Mouse (Mus musculus): ENCODE data around the gene Hnrnph1.

Hnrnph1 gene

GRCm38 (mm10) chr11:50403367-50404014 is 26.7 kb downstream of the Hnrnph1 start:
- DNase-seq (ENCODE audit: low spot score) = no peak

GRCm38 (mm10) chr11:50407235-50407634 is 30.4 kb downstream of the Hnrnph1 start:
- no peak for DNase-seq (ENCODE audit: low spot score)

GRCm38 (mm10) chr11:50415563-50416241 is 38.9 kb downstream of the Hnrnph1 start:
- DNase-seq (ENCODE audit: low spot score) = no peak

GRCm38 (mm10) chr11:50417856-50418255 is 41.1 kb downstream of the Hnrnph1 start:
- DNase-seq (ENCODE audit: low spot score) = no peak

- DNase-seq (ENCODE audit: low spot score) = no peak
Observed at GRCm38 (mm10) chr11:50421461-50421860, 44.7 kb downstream of the Hnrnph1 start.

GRCm38 (mm10) chr11:50421934-50422780 is 45.4 kb downstream of the Hnrnph1 start:
- peak; percentile 50 for DNase-seq (ENCODE audit: low spot score)

GRCm38 (mm10) chr11:50426056-50426455 is 49.3 kb downstream of the Hnrnph1 start:
- DNase-seq (ENCODE audit: low spot score) = no peak

GRCm38 (mm10) chr11:50430277-50431133 is 53.7 kb downstream of the Hnrnph1 start, which contains the start of gene Rufy1:
Rufy1 (minus strand) TSS chr11:50431125.
- peak; percentile 78 for DNase-seq (ENCODE audit: low spot score)

GRCm38 (mm10) chr11:50431134-50432068 is 54.6 kb downstream of the Hnrnph1 start:
- DNase-seq (ENCODE audit: low spot score) = no peak

GRCm38 (mm10) chr11:50432069-50432440 is 55.3 kb downstream of the Hnrnph1 start:
- no peak for DNase-seq (ENCODE audit: low spot score)

- DNase-seq (ENCODE audit: low spot score) = no peak
Observed at GRCm38 (mm10) chr11:50432896-50433295, 56.1 kb downstream of the Hnrnph1 start.

Measured in ovary, postnatal 14 days (tissue).